Mouse (Mus musculus): ENCODE measurements around the gene Npepps. TPM values are rescaled to one million over a fixed set of nuclear protein-coding genes. Genes with fewer than 3 reads are reported as not detected.

The Npepps gene
- polyA plus RNA-seq, 1 experiment, result not detected

- TF ChIP-seq POLR2A (IDR thresholded peaks at IDR 0.05; ENCODE audit: insufficient read depth, low read depth, low read length), result no peak
- no peak for TF ChIP-seq CTCF (IDR thresholded peaks at IDR 0.05; ENCODE audit: insufficient read depth, low read depth, low read length)
- H3K4me1 ChIP-seq (ENCODE audit: control insufficient read depth, insufficient read depth, low read length), result peaks cover 10% of the 10 kb centered on the region
- H3K27ac ChIP-seq (ENCODE audit: insufficient read depth, low read depth, low read length), result no peak overlapping the region
- H3K4me3 ChIP-seq (ENCODE audit: insufficient read depth, low read depth, low read length), result no peak overlapping the region
- WGBS, result 69% methylated on average over 7 of the region's 7 CpGs
Measured at GRCm38 (mm10) chr11:97156999-97157398, 123.4 kb downstream of the Npepps start.

Other genes starting within 250 kb of the Npepps start
- not detected in 2 replicates for gene Lrrc46, start 239.2 kb downstream of the Npepps start, polyA plus RNA-seq (2012; ENCODE audit: insufficient read depth, insufficient read length, low replicate concordance, missing spikeins)
- gene Mrpl10, start 239.1 kb downstream of the Npepps start, polyA plus RNA-seq (2012; ENCODE audit: insufficient read depth, insufficient read length, low replicate concordance, missing spikeins), result not detected in 2 replicates
- not detected in 2 replicates for gene Osbpl7, start 230.0 kb downstream of the Npepps start, polyA plus RNA-seq (2012; ENCODE audit: insufficient read depth, insufficient read length, low replicate concordance, missing spikeins)
- gene Tbx21, start 165.3 kb downstream of the Npepps start, polyA plus RNA-seq (2012; ENCODE audit: insufficient read depth, insufficient read length, low replicate concordance, missing spikeins), result not detected in 2 replicates
- not detected in 2 replicates for gene Tbkbp1, start 129.1 kb downstream of the Npepps start, polyA plus RNA-seq (2012; ENCODE audit: insufficient read depth, insufficient read length, low replicate concordance, missing spikeins)
- 234 TPM in 1 of 2 replicates, not detected in the other for gene Kpnb1, start 92.8 kb downstream of the Npepps start, polyA plus RNA-seq (2012; ENCODE audit: insufficient read depth, insufficient read length, low replicate concordance, missing spikeins)
- not detected in 2 replicates for gene Mrpl45, start 35.1 kb upstream of the Npepps start, polyA plus RNA-seq (2012; ENCODE audit: insufficient read depth, insufficient read length, low replicate concordance, missing spikeins)
- not detected in 2 replicates for gene Gpr179, start 71.4 kb upstream of the Npepps start, polyA plus RNA-seq (2012; ENCODE audit: insufficient read depth, insufficient read length, low replicate concordance, missing spikeins)
- not detected in 2 replicates for gene Socs7, start 81.9 kb upstream of the Npepps start, polyA plus RNA-seq (2012; ENCODE audit: insufficient read depth, insufficient read length, low replicate concordance, missing spikeins)
- not detected in 2 replicates for gene Arhgap23, start 134.9 kb upstream of the Npepps start, polyA plus RNA-seq (2012; ENCODE audit: insufficient read depth, insufficient read length, low replicate concordance, missing spikeins)
- not detected in 2 replicates for gene 4933428G20Rik, start 219.7 kb upstream of the Npepps start, polyA plus RNA-seq (2012; ENCODE audit: insufficient read depth, insufficient read length, low replicate concordance, missing spikeins)